Mouse (Mus musculus) E14TG2a.4 (cell line): ENCODE measurements around the gene 4930595D18Rik.

Experiments used
- CTCF ChIP-seq: conservative IDR thresholded peaks from 2 replicates; pipeline ENCODE4 v1.5.1; 2014; ENCODE audit warnings: low read length
- POU5F1 ChIP-seq: IDR thresholded peaks from 2 replicates; pipeline ENCODE4 v1.6.1; 2014; ENCODE audit warnings: low read length, borderline replicate concordance

DNA sequence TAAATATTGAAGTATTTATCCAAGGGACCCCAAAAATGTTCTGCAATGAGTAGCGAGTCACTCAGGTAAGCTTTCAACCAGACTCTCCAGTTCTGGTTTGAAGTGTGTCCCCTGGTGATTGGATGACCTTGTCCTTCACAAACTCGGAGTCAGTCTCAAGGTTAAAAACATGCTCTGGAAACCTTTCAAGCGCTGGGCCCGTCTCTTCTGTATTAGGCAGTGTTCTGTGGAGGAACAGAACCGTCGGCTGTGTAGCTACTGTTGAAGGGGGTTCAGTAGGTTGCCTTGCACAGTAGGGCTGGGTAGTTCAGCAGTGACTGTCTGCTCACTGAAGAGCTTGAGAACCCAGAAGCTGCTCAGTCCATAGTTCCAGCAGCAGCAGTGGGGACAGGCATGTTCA, 29.6 kb downstream of the 4930595D18Rik start:
- TF ChIP-seq CTCF (no peak), POU5F1 (no peak)
